Mouse (Mus musculus) limb, embryonic 14.5 days (tissue): ENCODE measurements at regions not wholly inside any gene's neighbourhood (a gene's known extent, or its start where the extent isn't known, plus 50 kb on each side); places are given as distances from the start of the nearest gene placed in this dataset.

Experiments
- ATAC-seq: fragments of 200-750 bp; cut with Nextera tagmentation; 2 replicates; pipeline ENCODE4 v1.8.0; 2017; ENCODE audit warnings: low read depth, moderate number of reproducible peaks, moderate TSS enrichment; ENCODE audit not compliant: low FRiP score
- DNase-seq: peaks from one replicate; pipeline ENCODE4 v3.0.0-alpha.2; 2015; ENCODE audit warnings: low spot score
- H3K27ac ChIP-seq: fragments of 300-500 bp; sonication (generic); replicated peaks from 2 replicates; pipeline ENCODE4 v1.5.1; 2014; ENCODE audit warnings: low read depth, mild to moderate bottlenecking, low read length, moderate library complexity, mixed read lengths
- H3K27me3 ChIP-seq: fragments of 300-500 bp; sonication (generic); 2 replicates; pipeline ENCODE4 v1.6.1; 2014; ENCODE audit warnings: low read length, mixed read lengths; ENCODE audit not compliant: control insufficient read depth, insufficient read depth
- H3K36me3 ChIP-seq: fragments of 300-500 bp; sonication (generic); 2 replicates; pipeline ENCODE4 v1.6.1; 2014; ENCODE audit warnings: mild to moderate bottlenecking, low read length, moderate library complexity, mixed read lengths; ENCODE audit not compliant: control insufficient read depth, insufficient read depth
- H3K4me1 ChIP-seq: fragments of 300-500 bp; sonication (generic); 2 replicates; pipeline ENCODE4 v1.6.1; 2014; ENCODE audit warnings: antibody characterized with exemption, low read length, mixed read lengths; ENCODE audit not compliant: control insufficient read depth, insufficient read depth
- H3K4me2 ChIP-seq: fragments of 300-500 bp; sonication (generic); replicated peaks from 2 replicates; pipeline ENCODE4 v1.6.1; 2014; ENCODE audit warnings: low read depth, mild to moderate bottlenecking, low read length, moderate library complexity; ENCODE audit not compliant: severe bottlenecking
- H3K4me3 ChIP-seq: fragments of 300-500 bp; sonication (generic); replicated peaks from 2 replicates; pipeline ENCODE4 v1.5.1; 2014; ENCODE audit warnings: low read length
- H3K9ac ChIP-seq: fragments of 300-500 bp; sonication (generic); 2 replicates; pipeline ENCODE4 v1.6.1; 2014; ENCODE audit warnings: mild to moderate bottlenecking, low read depth, low read length, moderate library complexity; ENCODE audit not compliant: severe bottlenecking
- H3K9me3 ChIP-seq: fragments of 300-500 bp; sonication (generic); 2 replicates; pipeline ENCODE4 v1.6.1; 2016; ENCODE audit warnings: low read length; ENCODE audit not compliant: control insufficient read depth
- POLR2A ChIP-seq: fragments of 200-500 bp; IDR thresholded peaks from 2 replicates; pipeline ENCODE4 v1.8.0; 2012; ENCODE audit warnings: inconsistent platforms, mild to moderate bottlenecking, moderate library complexity, borderline replicate concordance; ENCODE audit not compliant: insufficient read depth, insufficient read length; ENCODE audit errors: extremely low read depth
- WGBS: fragments of 180-500 bp; shearing (Covaris S2); extraction: QIAGEN DNeasy Blood & Tissue Kit; methylation state at CpG from one replicate; pipeline ENCODE4 v1.1.7; 2014; 5-methylcytosine and 5-hydroxymethylcytosine counted together

- no peaks in the 10 kb centered on the region for H3K9me3 ChIP-seq
- H3K27ac ChIP-seq, result no peak overlapping the region
- no peaks in the 10 kb centered on the region for H3K36me3 ChIP-seq
- DNase-seq (no peak), ATAC-seq (no peak)
- H3K9ac ChIP-seq, result no peak overlapping the region
- 69% methylated on average over 1 of the region's 1 CpGs for WGBS
- no peak overlapping the region for H3K4me3 ChIP-seq
- H3K4me2 ChIP-seq, result no peak overlapping the region
- no peak for TF ChIP-seq POLR2A
- no peaks in the 10 kb centered on the region for H3K27me3 ChIP-seq
- H3K4me1 ChIP-seq, result no peaks in the 10 kb centered on the region
These were observed 1372.5 kb upstream of the Rag2 start for GRCm38 (mm10) chr2:100252006-100252405.

GRCm38 (mm10) chr2:100259136-100259853, 1365.2 kb upstream of the Rag2 start:
- no peak for TF ChIP-seq POLR2A
- DNase-seq (no peak), ATAC-seq (no peak)
- no peaks in the 10 kb centered on the region for H3K36me3 ChIP-seq
- H3K9ac ChIP-seq, result no peak overlapping the region
- no peaks in the 10 kb centered on the region for H3K4me1 ChIP-seq
- H3K27me3 ChIP-seq, result no peaks in the 10 kb centered on the region
- no peak overlapping the region for H3K27ac ChIP-seq
- H3K9me3 ChIP-seq, result no peaks in the 10 kb centered on the region
- no peak overlapping the region for H3K4me3 ChIP-seq
- no peak overlapping the region for H3K4me2 ChIP-seq
- 60% methylated on average over 1 of the region's 1 CpGs for WGBS

GRCm38 (mm10) chr2:100306516-100306915, 1318.0 kb upstream of the Rag2 start:
- Histone ChIP-seq H3K4me3 (no peak overlapping the region), H3K27ac (no peak overlapping the region), H3K36me3 (no peaks in the 10 kb centered on the region), H3K9ac (no peak overlapping the region), H3K4me2 (no peak overlapping the region), H3K4me1 (no peaks in the 10 kb centered on the region), H3K27me3 (no peaks in the 10 kb centered on the region), H3K9me3 (no peaks in the 10 kb centered on the region)
- TF ChIP-seq POLR2A, result no peak
- peak; percentile 26; the same call in 1 of the 2 replicates for ATAC-seq
- DNase-seq, result no peak
- 74% methylated on average over 7 of the region's 7 CpGs for WGBS

GRCm38 (mm10) chr2:100312750-100313275, 1311.7 kb upstream of the Rag2 start:
- Histone ChIP-seq H3K4me3 (no peak overlapping the region), H3K36me3 (no peaks in the 10 kb centered on the region), H3K9me3 (no peaks in the 10 kb centered on the region), H3K27me3 (no peaks in the 10 kb centered on the region), H3K4me2 (no peak overlapping the region), H3K4me1 (no peaks in the 10 kb centered on the region), H3K27ac (no peak overlapping the region), H3K9ac (no peak overlapping the region)
- ATAC-seq, result no peak
- no peak for TF ChIP-seq POLR2A
- 68% methylated on average over 1 of the region's 1 CpGs for WGBS
- DNase-seq, result no peak

GRCm38 (mm10) chr2:100320461-100320860, 1304.1 kb upstream of the Rag2 start:
- Histone ChIP-seq H3K36me3 (no peaks in the 10 kb centered on the region), H3K27me3 (no peaks in the 10 kb centered on the region), H3K9me3 (no peaks in the 10 kb centered on the region), H3K4me3 (no peak overlapping the region), H3K4me1 (no peaks in the 10 kb centered on the region), H3K9ac (no peak overlapping the region), H3K4me2 (no peak overlapping the region), H3K27ac (no peak overlapping the region)
- no peak for TF ChIP-seq POLR2A
- ATAC-seq (no peak), DNase-seq (no peak)
- WGBS, result 38% methylated on average over 1 of the region's 1 CpGs
